Mouse (Mus musculus) layer of hippocampus, adult 9-10 months (tissue): ENCODE results near the gene Col26a1.

Experiments
- DNase-seq: peaks from one replicate; pipeline ENCODE4 v3.0.0; 2022; ENCODE audit warnings: low spot score

The Col26a1 gene

DNA sequence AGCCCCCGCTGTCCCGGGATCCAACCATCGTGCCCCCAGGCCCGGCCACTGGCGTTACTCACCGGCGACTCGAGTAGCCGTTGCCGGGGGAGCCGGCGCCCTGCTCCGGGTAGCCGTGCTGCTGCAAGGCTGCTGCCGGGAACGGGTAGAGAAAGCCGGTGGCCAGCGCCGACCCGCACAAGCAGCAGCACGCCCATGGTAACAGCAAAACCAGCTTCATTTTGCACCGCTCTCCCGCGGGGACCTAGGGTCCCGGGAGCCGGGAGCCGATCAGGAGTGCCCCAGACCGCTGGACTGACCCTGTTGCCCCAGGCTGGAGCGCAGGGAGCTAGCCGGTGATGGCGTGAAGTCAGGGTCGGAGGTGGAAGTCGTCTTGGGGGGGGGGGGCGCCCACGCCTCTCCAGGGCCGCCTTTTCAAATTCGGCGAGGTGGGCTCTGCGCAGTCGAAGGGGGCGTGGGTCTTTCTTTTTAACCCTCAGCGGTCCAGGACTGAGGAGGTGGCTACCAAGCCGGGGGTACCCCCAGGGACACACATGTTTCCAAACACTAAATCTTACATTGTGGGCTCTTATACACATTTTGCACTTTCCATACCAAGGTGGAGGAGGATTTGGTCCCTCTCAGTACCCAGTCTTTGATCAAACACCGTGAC lies at the start of gene Col26a1:
Gene Col26a1, minus strand, starts transcription at position 422 of the 652 bp plus-strand sequence.
- DNase-seq = no peak

- no peak for DNase-seq
These were observed 48.9 kb upstream of the Col26a1 start for GRCm38 (mm10) chr5:136931896-136932295.

DNA sequence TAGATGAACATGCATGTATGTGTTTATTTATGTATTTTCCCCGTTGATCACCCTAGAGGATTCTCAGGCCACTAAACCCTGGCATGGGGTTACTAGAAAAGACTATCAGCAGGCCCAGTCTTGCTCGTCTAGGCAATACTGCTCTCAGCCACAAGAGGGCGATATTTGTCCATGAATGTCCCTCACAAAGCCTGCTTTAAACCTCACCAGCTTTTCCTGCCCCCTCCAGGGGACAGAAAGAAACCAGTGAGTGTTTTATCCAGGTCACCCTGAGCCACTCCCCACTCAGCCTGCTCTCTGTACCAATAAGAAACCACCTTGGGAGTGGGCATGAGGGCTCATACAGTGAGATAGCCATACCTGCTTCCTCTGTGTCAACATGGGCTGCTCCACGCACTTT lies 46.1 kb upstream of the Col26a1 start:
- peak; percentile 77 for DNase-seq

GRCm38 (mm10) chr5:136923751-136924478 lies 40.9 kb upstream of the Col26a1 start:
- no peak for DNase-seq

DNA sequence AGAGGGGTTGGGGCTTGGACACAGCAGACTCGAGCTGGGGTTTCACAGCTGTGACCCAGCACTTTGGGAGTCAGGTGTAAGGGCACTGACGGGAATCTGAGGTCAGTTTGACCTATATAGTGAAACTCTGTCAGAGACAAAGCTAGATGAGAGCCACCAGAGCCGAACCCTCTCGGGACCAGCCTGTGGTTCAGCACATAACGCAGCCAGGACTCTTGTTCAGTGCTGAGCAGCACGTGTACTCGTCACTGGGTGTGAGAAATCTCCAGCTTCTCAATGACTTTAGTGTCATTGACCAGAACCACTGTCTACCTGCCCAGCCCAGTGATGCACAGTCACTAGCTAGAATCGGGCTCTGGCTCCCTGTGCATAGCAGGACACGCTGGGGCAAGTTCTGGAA lies 39.8 kb upstream of the Col26a1 start:
- DNase-seq = no peak

DNA sequence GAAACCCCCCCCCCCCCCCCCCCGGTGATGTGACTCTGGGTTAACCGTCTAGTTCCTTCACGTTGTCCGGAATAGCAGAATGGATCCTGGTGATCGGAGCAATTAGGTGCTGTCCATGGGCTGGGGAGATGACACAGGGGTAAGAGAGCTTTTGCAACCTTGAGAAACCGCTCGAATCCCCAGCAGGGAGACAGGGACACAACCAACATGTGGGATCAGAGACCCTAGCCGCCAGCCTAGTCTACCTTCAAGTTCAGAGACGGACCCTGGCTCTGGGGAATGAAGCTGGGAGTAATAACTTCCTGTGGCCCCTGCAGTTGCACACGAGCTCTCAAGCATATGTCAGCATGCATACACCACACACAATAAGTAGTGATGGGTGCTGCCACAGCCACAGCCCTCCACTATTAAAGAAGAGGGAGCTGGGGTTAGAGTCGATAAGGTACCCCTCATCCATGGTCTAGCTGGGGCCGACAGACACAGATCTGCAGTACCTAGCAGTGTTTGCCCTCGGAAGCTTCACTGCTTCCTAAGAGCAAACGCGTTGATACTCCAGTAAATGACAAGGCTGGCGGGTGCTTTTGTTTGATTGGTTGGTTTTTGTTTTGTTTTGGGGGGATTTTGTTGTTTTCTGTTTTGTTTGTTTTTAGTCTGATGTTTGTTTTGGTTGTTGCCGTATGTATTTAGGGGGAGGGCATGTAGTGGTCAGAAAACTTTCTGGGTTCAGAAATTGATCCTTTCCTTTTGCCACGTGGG lies 36.7 kb upstream of the Col26a1 start:
- no peak for DNase-seq

DNA sequence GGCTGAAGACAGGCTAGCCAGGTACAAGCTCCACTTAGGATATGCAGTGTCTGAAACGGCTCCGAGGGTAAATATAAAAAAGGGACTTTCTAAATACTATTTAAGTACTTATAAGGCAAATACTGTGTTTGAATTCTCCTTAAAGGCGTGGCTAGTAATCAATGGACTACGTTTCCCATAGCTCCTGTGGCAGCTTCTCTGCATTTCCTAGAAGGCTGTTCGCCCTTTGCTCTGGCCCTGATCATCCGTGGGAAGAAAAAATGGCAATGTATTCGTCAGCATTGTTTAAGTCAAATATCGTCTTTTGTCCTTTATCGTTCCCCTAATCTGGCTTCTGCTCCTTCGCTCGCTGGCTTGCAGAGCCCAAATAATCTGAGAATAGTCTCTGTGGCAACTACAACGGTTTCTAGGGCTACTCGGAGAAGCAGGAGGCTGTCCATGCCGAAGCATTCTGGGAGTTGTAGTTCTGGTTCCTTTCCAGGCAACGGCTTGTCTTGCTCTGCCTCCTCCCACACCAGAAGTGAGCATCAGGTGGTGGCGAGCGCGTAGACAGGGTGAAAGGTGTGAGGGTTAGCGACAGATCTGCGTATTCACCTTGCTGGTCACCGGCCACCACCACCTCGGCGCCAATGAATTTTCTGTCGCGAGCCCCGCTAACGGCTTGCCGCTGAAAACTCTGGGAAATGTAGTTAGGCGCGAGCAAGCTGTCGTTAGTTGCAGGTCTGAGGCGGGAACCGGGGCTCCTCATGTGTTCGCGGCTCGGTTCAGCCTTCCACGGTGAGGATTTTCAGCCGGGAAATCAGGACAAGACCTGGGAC lies 35.9 kb upstream of the Col26a1 start:
- DNase-seq = peak; percentile 85

GRCm38 (mm10) chr5:136917613-136918242 lies 34.7 kb upstream of the Col26a1 start:
- DNase-seq = no peak

- no peak for DNase-seq
These were observed 31.2 kb upstream of the Col26a1 start for GRCm38 (mm10) chr5:136914183-136914582.

DNA sequence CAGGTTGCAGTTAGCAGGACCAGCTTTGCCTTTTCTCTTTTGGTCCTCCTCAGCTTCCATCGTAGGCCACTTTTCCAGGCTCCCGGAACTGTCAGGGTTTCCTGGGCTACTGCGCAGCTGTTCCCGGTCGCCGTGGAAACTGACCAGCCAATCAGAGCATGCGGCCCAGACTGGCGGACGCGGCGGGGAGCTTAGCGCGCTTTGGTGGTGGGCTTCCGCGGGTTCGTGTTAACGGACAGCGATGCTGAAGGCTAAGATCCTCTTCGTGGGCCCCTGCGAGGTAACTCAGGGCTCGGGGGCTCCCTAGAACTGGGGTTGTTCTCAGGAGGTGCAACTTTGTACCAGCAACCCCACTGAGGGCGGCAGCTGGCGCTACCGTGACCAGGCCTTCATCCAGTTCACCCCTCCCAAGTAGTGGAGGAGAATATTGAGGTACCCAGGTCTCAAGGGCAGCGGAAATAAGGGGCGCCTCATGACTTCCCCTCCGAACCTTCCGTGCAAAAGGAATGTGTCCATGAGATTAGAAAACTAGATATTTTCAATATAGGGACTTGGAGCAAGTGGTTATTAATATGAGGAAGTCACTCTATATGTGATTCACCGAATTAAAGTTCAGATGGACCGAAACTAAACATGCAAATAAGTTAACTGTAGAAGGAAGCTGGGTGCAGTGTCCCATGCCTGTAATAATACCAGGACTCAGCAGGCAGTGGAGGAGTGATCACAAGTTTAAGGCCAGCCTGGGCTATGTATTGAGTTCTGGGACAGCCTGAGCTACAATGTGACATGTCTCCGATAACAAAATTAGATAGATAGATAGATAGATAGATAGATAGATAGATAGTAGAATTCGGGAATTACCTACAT lies 25.2 kb upstream of the Col26a1 start, which contains the start of gene Ift22:
Gene Ift22, plus strand, starts transcription at position 160 of the 867 bp plus-strand sequence.
- peak; percentile 88 for DNase-seq

- no peak for DNase-seq
These were observed 24.6 kb upstream of the Col26a1 start for GRCm38 (mm10) chr5:136907587-136907986.

GRCm38 (mm10) chr5:136905630-136906029 lies 22.6 kb upstream of the Col26a1 start:
- DNase-seq = no peak

DNA sequence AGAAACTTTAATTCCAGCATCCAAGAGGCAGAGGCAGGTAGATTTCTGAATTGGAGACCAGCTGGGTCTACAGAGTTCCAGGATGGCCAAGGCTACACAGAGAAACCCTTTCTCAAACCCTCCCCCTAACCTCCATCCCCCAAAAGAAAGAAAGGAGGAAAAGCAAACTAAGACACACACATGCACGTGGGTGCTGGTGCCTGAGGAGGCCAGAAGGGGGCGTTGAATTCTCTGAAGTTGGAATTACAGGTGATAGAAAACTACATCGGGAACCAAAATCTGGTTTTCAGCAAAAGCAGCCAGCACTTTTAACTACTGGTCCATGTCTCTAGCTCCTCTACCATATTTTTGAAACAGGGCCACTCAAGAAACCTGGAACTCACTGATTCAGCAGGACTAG lies 21.6 kb upstream of the Col26a1 start:
- DNase-seq = no peak

- DNase-seq = no peak
These were observed 12.5 kb upstream of the Col26a1 start for GRCm38 (mm10) chr5:136895529-136895963.

GRCm38 (mm10) chr5:136894840-136895528 lies 12.0 kb upstream of the Col26a1 start:
- DNase-seq = no peak

- DNase-seq = no peak
These were observed 5.7 kb upstream of the Col26a1 start for GRCm38 (mm10) chr5:136888539-136889355.

DNA sequence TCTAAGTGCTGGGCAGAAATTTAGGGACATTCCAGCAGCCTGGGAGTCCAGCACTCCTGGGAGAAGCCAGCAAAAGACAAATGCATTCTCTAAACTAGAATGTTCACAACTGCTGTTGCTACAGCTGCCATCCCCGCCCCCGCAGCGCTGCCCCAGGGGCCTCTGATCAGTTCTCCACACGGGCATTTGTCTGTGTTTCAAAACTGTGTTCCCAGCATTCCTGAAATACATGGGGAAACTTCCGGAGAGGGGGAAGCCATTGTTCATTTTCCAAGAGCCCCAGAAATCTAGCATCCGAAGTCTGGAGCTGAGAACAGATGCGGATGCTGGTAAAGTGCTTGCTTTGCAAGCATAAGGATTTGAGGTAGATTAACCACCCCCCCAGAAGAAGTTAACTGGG lies 3.9 kb upstream of the Col26a1 start:
- DNase-seq = no peak

- no peak for DNase-seq
These were observed 788 bp downstream of the Col26a1 start for GRCm38 (mm10) chr5:136882055-136882787.
